Mouse (Mus musculus): ENCODE measurements at regions not wholly inside any gene's neighbourhood (a gene's known extent, or its start where the extent isn't known, plus 50 kb on each side); places are given as distances from the start of the nearest gene placed in this dataset.

GRCm38 (mm10) chr17:49208315-49208820, 219.8 kb upstream of the Mocs1 start:
- intact Hi-C loops (cut with DNase I; ENCODE audit: low total_unique reads), result no loop called here
- no peak for DNase-seq

- no peak for DNase-seq
- intact Hi-C loops (cut with DNase I; ENCODE audit: low total_unique reads), result no loop called here
Observed at GRCm38 (mm10) chr17:49212918-49213317, 215.2 kb upstream of the Mocs1 start.

- intact Hi-C loops (cut with DNase I; ENCODE audit: low total_unique reads), result no loop called here
- no peak for DNase-seq
Observed at GRCm38 (mm10) chr17:49215281-49215680, 212.9 kb upstream of the Mocs1 start.

DNA sequence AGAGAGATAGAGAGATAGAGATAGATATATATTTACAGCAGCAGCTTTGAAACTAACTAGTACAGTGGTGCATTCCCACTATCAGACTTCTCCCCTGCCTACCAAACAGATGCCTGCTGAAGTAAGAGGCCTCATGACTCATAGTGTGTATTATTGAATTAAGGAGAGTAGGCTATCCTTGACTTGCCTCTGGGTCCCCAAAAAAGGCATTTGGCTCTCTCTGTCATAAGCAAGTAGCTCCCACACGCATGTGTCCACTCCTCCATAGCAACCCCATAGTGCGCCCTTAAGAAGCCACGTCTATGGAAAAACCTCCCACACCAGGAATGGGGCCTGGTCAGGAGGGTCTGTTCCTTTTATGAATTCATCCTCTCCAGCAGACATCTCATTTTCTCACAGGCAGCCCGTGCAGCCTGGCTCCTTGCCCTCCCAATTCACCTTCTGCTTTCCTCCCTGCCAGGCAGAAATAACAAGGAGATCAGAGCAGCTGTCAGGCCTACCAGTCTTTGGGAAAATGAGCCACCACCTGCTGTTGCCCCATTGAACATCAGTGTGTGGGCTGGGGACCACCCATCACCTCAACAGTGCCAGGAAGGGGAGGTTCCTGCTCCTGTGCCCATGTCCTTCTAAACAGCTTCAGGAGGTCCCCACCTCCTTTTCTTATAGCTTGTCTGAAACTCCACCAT, 208.5 kb upstream of the Mocs1 start:
- intact Hi-C loops (cut with DNase I; ENCODE audit: low total_unique reads), result no loop called here

DNA sequence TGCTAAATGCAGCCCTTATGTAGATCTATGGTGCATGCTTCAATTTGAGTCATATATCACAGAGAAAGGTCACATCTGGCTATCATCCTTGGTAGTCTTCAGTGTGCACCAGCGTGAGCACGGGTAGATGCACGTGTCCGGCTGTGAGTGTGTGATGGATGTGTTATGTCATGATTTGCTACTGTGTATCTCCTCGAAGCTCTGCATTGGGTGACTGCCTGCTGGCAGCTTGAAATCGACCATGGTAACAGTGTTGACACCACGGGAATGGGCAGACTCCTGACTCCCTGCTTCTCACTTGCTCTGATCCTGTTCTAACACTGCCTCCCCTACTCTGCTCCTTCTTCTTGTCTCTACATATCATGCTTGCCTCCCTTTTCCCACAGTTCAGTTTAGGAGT, 204.9 kb upstream of the Mocs1 start:
- intact Hi-C loops (cut with DNase I; ENCODE audit: low total_unique reads), result no loop called here
- DNase-seq, result no peak

More for the DNA sequence above, 208.5 kb upstream of the Mocs1 start:
- DNase-seq, result no peak

DNA sequence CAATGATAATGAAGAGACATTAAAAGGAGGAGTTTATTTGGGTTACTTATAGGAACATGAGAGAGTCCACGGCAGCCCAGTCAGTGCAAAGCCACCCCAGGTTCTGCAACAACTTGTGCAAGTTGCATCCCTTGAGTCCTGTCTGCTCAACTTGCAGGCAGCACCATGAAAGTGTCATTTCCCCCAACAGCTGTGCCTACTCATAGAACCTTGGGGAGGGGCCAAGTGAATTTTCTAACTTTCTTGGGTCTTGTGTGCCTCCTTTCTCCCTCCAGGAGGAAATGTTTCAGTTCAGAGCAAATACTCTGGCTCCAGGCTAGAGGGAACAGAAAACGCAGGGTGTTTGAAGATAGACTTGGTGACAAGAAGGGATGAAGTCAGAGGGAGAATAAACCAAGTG, 204.5 kb upstream of the Mocs1 start:
- intact Hi-C loops (cut with DNase I; ENCODE audit: low total_unique reads), result no loop called here
- no peak for DNase-seq

- no peak for DNase-seq
- intact Hi-C loops (cut with DNase I; ENCODE audit: low total_unique reads), result no loop called here
Observed at GRCm38 (mm10) chr17:49225255-49226015, 202.7 kb upstream of the Mocs1 start.

DNA sequence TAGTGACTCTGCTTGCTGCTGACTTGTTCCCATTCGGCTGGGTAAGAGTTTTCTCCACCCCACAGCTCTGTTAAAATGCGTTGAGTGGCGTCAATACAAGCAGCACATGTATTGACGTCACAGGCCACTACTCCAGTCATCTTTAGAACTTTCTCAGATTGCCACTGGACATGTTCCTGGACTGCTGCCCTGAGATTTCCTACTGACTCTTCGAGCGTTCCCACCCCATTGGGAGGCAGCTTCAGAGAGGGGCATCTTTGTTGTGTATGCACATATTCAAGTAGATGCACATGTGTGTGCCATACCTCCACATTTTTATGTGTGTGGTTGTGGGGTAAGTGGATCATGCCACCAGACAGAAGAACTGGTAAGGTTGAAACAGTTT, 202.2 kb upstream of the Mocs1 start:
- DNase-seq, result no peak
- intact Hi-C loops (cut with DNase I; ENCODE audit: low total_unique reads), result no loop called here

GRCm38 (mm10) chr17:49231287-49231686, 196.9 kb upstream of the Mocs1 start:
- DNase-seq, result no peak
- intact Hi-C loops (cut with DNase I; ENCODE audit: low total_unique reads), result no loop called here

- DNase-seq, result no peak
- intact Hi-C loops (cut with DNase I; ENCODE audit: low total_unique reads), result no loop called here
Observed at GRCm38 (mm10) chr17:49240097-49240496, 188.1 kb upstream of the Mocs1 start.

DNA sequence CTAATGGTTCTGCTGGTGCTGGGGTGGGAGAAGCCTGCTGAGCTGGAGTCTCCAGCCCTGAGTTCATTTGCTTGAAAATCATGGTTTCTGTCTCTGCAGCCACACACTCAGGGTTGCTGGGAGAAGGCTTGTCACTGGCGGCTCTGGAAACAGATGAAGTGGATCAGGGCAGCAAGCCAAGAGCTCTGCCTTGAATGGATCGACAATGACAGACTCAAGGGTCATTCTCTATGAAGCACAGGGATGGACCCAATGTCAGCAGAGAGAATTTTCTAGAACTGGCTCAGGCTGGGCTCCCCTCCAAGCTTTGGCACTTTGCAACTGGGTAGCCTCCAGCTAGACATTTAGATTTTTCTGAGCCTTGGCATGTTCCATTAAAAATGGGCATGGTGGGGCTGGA, 184.7 kb upstream of the Mocs1 start:
- no peak for DNase-seq
- intact Hi-C loops (cut with DNase I; ENCODE audit: low total_unique reads), result no loop called here

DNA sequence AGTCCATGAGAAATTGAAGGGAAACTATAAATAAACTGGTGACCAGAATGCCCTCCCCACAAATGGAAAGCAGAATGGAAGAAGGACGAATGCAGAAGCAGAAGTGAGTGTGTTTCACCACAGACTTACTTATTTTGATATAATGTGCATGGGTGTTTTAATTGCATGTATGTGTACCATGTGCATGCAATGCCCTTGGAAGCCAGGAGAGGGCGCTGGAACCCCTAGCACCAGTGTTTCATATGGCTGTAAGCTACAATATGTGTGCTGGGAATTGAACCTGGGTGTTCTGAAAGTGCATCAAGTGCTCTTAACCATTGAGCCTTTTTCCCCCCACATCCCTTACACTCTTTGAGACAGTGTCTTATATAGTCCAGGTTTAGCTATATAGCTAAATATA, 183.1 kb upstream of the Mocs1 start:
- DNase-seq, result no peak
- intact Hi-C loops (cut with DNase I; ENCODE audit: low total_unique reads), result no loop called here

DNA sequence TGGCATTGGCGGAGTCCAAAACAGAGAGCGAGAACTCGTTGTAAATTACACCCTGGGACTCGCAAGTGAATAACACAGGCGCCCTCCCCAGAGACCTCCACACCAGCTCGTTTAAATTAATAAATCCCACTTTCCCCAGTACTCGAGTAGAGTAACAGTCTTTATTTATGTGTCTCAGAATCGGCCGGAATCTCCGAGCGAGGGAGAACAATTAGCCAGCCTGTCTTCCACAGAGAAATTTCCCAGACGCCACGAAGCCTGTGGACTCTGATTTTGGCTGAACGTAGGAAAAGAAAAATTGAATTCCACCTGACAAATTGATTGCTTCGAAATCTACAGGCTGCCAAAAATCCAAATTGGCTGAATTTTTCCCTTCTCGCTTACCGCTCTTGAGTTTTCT, 180.9 kb upstream of the Mocs1 start:
- DNase-seq, result no peak
- intact Hi-C loops (cut with DNase I; ENCODE audit: low total_unique reads), result no loop called here

DNA sequence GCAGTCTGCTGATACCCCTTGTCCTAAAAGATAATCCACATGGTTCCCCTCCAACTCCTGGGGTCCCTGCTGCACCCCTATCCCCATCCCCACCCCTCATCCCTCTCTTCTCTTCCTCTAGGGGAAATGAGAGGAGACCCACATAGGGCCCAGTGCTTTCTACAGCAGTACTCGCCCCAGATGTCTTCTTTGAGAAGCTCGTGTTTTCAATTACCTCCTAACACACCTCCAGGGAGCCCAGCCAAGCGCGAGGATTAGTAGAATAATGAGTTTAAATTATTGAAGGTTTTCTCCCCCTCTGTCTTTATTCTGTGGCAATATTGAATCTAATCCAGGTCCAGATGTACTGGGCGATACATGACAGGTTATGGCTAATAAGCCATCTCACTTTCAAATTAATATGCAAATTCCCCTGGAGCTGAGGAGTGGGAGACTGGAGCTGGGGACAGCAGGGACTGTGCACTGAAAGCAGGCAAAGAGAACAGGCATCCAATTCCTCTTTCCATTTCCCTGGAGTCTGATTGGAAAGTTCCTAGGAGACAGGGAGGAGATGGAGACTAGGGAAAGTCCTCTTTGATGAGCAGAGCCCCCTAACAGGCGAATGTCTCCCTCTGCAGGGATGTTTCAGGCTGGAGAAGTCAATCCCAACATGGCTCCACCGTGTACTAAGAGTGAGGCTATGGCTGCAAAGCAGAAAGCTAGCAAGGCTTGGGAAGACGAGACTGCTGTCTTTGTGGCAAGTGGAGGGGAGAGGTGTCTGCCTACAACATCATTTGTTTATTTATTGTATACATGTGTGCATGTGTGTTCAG, 177.2 kb upstream of the Mocs1 start:
- intact Hi-C loops (cut with DNase I; ENCODE audit: low total_unique reads), result no loop called here
- DNase-seq, result no peak

GRCm38 (mm10) chr17:49252271-49252670, 175.9 kb upstream of the Mocs1 start:
- intact Hi-C loops (cut with DNase I; ENCODE audit: low total_unique reads), result no loop called here

DNA sequence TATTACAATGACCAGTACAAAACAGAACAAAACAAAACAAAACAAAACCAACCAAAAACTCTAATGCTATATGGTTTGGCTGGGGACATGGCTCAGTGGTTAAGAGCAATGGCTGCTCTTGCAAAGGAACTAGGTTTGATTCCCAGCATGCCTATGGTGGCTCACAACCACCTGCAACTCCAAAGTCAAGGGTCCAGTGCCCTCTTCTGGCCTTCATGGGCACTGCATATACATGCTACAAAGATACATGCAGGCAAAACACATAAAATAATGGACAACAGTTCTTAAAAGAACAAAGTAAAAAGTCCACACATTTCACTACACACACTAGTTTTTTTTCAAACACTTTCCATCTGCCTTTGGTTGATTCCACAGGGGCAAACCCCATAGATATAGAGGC, 169.7 kb upstream of the Mocs1 start:
- DNase-seq, result no peak

More at GRCm38 (mm10) chr17:49252271-49252670, 175.9 kb upstream of the Mocs1 start:
- no peak for DNase-seq

DNA sequence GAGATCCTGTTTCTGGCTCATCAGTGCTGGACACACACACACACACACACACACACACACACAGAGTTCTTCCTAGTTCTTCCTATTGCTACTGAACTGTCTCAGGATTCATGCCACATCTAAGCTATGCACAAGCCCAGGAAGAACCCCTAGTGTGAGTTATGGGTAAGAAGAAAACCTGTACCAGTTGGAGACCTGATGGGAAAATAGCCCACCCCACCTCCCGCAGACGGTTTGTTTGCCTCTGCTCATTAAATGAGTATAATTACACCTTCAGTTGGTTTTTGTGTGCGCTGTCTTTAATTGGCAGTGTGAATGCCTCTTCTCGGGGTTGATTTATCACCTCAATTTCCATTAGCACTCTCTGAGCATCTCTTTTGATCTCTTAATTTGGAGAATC, 165.8 kb upstream of the Mocs1 start:
- intact Hi-C loops (cut with DNase I; ENCODE audit: low total_unique reads), result loop anchor here (10.0 kb wide), 1 partner anchor 132 kb away; no protein-coding TSS in a partner anchor
- no peak for DNase-seq

More for the DNA sequence above, 169.7 kb upstream of the Mocs1 start:
- intact Hi-C loops (cut with DNase I; ENCODE audit: low total_unique reads), result no loop called here

- no peak for DNase-seq
- intact Hi-C loops (cut with DNase I; ENCODE audit: low total_unique reads), result loop anchor here (10.0 kb wide), 1 partner anchor 128 kb away; no protein-coding TSS in a partner anchor
Observed at GRCm38 (mm10) chr17:49266343-49266742, 161.8 kb upstream of the Mocs1 start.

DNA sequence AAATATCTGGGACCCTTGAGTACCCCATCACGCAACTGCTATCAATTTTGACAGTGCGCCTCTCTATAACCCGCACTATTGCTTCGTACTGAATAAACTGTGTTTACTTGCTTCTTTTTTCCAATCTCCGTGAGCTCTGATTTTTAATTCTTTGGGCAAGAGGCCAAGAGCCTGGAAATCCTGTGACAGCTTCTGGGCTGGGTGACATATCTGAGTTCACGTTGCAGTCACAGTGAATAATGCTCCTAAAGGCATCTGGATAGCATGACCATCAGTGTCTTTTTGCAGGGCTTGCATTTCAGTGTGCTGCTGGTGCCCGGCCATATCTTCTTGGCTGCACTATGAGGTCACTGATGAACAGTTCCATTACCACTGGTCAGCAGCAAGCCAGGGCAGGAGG, 158.2 kb upstream of the Mocs1 start:
- DNase-seq, result no peak
- intact Hi-C loops (cut with DNase I; ENCODE audit: low total_unique reads), result loop anchor here (10.0 kb wide), 1 partner anchor 125 kb away; no protein-coding TSS in a partner anchor
